Mouse (Mus musculus) neural tube, embryonic 10.5 days (tissue): Measurements from ENCODE around the gene Auts2.
"Not testable (repeated sequence)": the region's sequence is repeated elsewhere in the genome, so short reads cannot be mapped to it uniquely, and the experiment has no call there.

Experiments
- DNase-seq: peaks from one replicate; pipeline ENCODE4 v3.0.0-alpha.2; 2017; ENCODE audit warnings: low spot score; ENCODE audit errors: extremely low spot score

Auts2 gene

GRCm38 (mm10) chr5:132543118-132544071 lies at the start of gene Auts2:
Auts2 (minus strand) TSS chr5:132543344.
- DNase-seq = peak; percentile 93

GRCm38 (mm10) chr5:132591721-132592695 lies 48.9 kb upstream of the Auts2 start:
- DNase-seq = no peak

- no peak for DNase-seq
These were observed 36.6 kb upstream of the Auts2 start for GRCm38 (mm10) chr5:132579774-132580173.

- DNase-seq = not testable (repeated sequence)
These were observed 17.6 kb upstream of the Auts2 start for GRCm38 (mm10) chr5:132560771-132561170.

- DNase-seq = no peak
These were observed 2.6 kb upstream of the Auts2 start for GRCm38 (mm10) chr5:132545761-132546160.

- no peak for DNase-seq
These were observed 1.2 kb upstream of the Auts2 start for GRCm38 (mm10) chr5:132544176-132544995.

- peak; percentile 60 for DNase-seq
These were observed 643 bp downstream of the Auts2 start for GRCm38 (mm10) chr5:132542381-132543020.

GRCm38 (mm10) chr5:132541951-132542350 lies 1.2 kb downstream of the Auts2 start:
- DNase-seq = peak; percentile 55

GRCm38 (mm10) chr5:132541371-132541931 lies 1.7 kb downstream of the Auts2 start:
- DNase-seq = peak; percentile 68

GRCm38 (mm10) chr5:132540841-132541311 lies 2.3 kb downstream of the Auts2 start:
- DNase-seq = peak; percentile 52

GRCm38 (mm10) chr5:132537475-132537874 lies 5.7 kb downstream of the Auts2 start:
- DNase-seq = no peak

GRCm38 (mm10) chr5:132526395-132526794 lies 16.7 kb downstream of the Auts2 start:
- no peak for DNase-seq

GRCm38 (mm10) chr5:132521358-132521873 lies 21.7 kb downstream of the Auts2 start:
- no peak for DNase-seq

- DNase-seq = no peak
These were observed 25.3 kb downstream of the Auts2 start for GRCm38 (mm10) chr5:132517879-132518278.

GRCm38 (mm10) chr5:132514521-132514920 lies 28.6 kb downstream of the Auts2 start:
- DNase-seq = no peak

- DNase-seq = no peak
These were observed 29.9 kb downstream of the Auts2 start for GRCm38 (mm10) chr5:132513206-132513605.

GRCm38 (mm10) chr5:132509464-132509885 lies 33.7 kb downstream of the Auts2 start:
- DNase-seq = no peak

- no peak for DNase-seq
These were observed 38.3 kb downstream of the Auts2 start for GRCm38 (mm10) chr5:132504893-132505292.

- no peak for DNase-seq
These were observed 39.7 kb downstream of the Auts2 start for GRCm38 (mm10) chr5:132503431-132503830.

GRCm38 (mm10) chr5:132502036-132502435 lies 41.1 kb downstream of the Auts2 start:
- no peak for DNase-seq
